Mouse (Mus musculus): ENCODE measurements around the gene Scarf1.

The Scarf1 gene

GRCm38 (mm10) chr11:75532340-75533277 lies 19.3 kb downstream of the Scarf1 start:
- H3K27me3 ChIP-seq (ENCODE audit: insufficient read depth, low read length), result peaks cover 11% of the 10 kb centered on the region; the same call in 1 of the 2 replicates
- no peaks in the 10 kb centered on the region for H3K9me3 ChIP-seq (ENCODE audit: low read length)
- H3K4me3 ChIP-seq (replicated peaks; ENCODE audit: low read length), result peak overlapping the region; percentile 86
- 0 out of 2 replicates have a peak, but pooled peaks cover 12% of the 10 kb centered on the region for H3K36me3 ChIP-seq (ENCODE audit: insufficient read depth, low read length)
- no peak for TF ChIP-seq CTCF (conservative IDR thresholded peaks at IDR 0.05; ENCODE audit: low read length)
- no peak for TF ChIP-seq NANOG (IDR thresholded peaks at IDR 0.05; ENCODE audit: borderline replicate concordance, low read length)
- no peak for TF ChIP-seq POU5F1 (IDR thresholded peaks at IDR 0.05; ENCODE audit: borderline replicate concordance, low read length)
- H3K4me1 ChIP-seq (replicated peaks; ENCODE audit: low read depth, low read length), result peaks cover 62% of the 10 kb centered on the region

GRCm38 (mm10) chr11:75533314-75534015 lies 20.1 kb downstream of the Scarf1 start:
- peaks cover 11% of the 10 kb centered on the region; the same call in 1 of the 2 replicates for H3K27me3 ChIP-seq (ENCODE audit: insufficient read depth, low read length)
- no peaks in the 10 kb centered on the region for H3K9me3 ChIP-seq (ENCODE audit: low read length)
- H3K4me3 ChIP-seq (replicated peaks; ENCODE audit: low read length), result no peak overlapping the region; the same call in 1 of the 2 replicates
- TF ChIP-seq CTCF (conservative IDR thresholded peaks at IDR 0.05; ENCODE audit: low read length), result no peak
- no peak for TF ChIP-seq NANOG (IDR thresholded peaks at IDR 0.05; ENCODE audit: borderline replicate concordance, low read length)
- TF ChIP-seq POU5F1 (IDR thresholded peaks at IDR 0.05; ENCODE audit: borderline replicate concordance, low read length), result no peak
- H3K4me1 ChIP-seq (replicated peaks; ENCODE audit: low read depth, low read length), result peaks cover 70% of the 10 kb centered on the region
- 0 out of 2 replicates have a peak, but pooled peaks cover 16% of the 10 kb centered on the region for H3K36me3 ChIP-seq (ENCODE audit: insufficient read depth, low read length)

GRCm38 (mm10) chr11:75534286-75535033 lies 21.1 kb downstream of the Scarf1 start:
- TF ChIP-seq NANOG (IDR thresholded peaks at IDR 0.05; ENCODE audit: borderline replicate concordance, low read length) (no peak), CTCF (conservative IDR thresholded peaks at IDR 0.05; ENCODE audit: low read length) (no peak), POU5F1 (IDR thresholded peaks at IDR 0.05; ENCODE audit: borderline replicate concordance, low read length) (no peak)
- H3K4me1 ChIP-seq (replicated peaks; ENCODE audit: low read depth, low read length), result peaks cover 68% of the 10 kb centered on the region
- H3K4me3 ChIP-seq (replicated peaks; ENCODE audit: low read length), result no peak overlapping the region
- H3K9me3 ChIP-seq (ENCODE audit: low read length), result no peaks in the 10 kb centered on the region
- 0 out of 2 replicates have a peak, but pooled peaks cover 16% of the 10 kb centered on the region for H3K36me3 ChIP-seq (ENCODE audit: insufficient read depth, low read length)
- H3K27me3 ChIP-seq (ENCODE audit: insufficient read depth, low read length), result peaks cover 11% of the 10 kb centered on the region; the same call in 1 of the 2 replicates

GRCm38 (mm10) chr11:75535106-75535795 lies 21.9 kb downstream of the Scarf1 start:
- Histone ChIP-seq H3K4me3 (replicated peaks; ENCODE audit: low read length) (no peak overlapping the region), H3K9me3 (ENCODE audit: low read length) (no peaks in the 10 kb centered on the region), H3K4me1 (replicated peaks; ENCODE audit: low read depth, low read length) (peaks cover 65% of the 10 kb centered on the region), H3K27me3 (ENCODE audit: insufficient read depth, low read length) (peaks cover 11% of the 10 kb centered on the region; the same call in 1 of the 2 replicates), H3K36me3 (ENCODE audit: insufficient read depth, low read length) (0 out of 2 replicates have a peak, but pooled peaks cover 16% of the 10 kb centered on the region)
- no peak for TF ChIP-seq CTCF (conservative IDR thresholded peaks at IDR 0.05; ENCODE audit: low read length)
- TF ChIP-seq NANOG (IDR thresholded peaks at IDR 0.05; ENCODE audit: borderline replicate concordance, low read length), result no peak
- TF ChIP-seq POU5F1 (IDR thresholded peaks at IDR 0.05; ENCODE audit: borderline replicate concordance, low read length), result no peak

- Histone ChIP-seq H3K27me3 (ENCODE audit: insufficient read depth, low read length) (0 out of 2 replicates have a peak, but pooled peaks cover 6% of the 10 kb centered on the region), H3K9me3 (ENCODE audit: low read length) (peaks cover 5% of the 10 kb centered on the region), H3K4me1 (replicated peaks; ENCODE audit: low read depth, low read length) (peaks cover 66% of the 10 kb centered on the region), H3K36me3 (ENCODE audit: insufficient read depth, low read length) (0 out of 2 replicates have a peak, but pooled peaks cover 16% of the 10 kb centered on the region), H3K4me3 (replicated peaks; ENCODE audit: low read length) (no peak overlapping the region)
- TF ChIP-seq NANOG (IDR thresholded peaks at IDR 0.05; ENCODE audit: borderline replicate concordance, low read length) (no peak), CTCF (conservative IDR thresholded peaks at IDR 0.05; ENCODE audit: low read length) (no peak), POU5F1 (IDR thresholded peaks at IDR 0.05; ENCODE audit: borderline replicate concordance, low read length) (no peak)
Measured at GRCm38 (mm10) chr11:75536255-75537024, 23.1 kb downstream of the Scarf1 start.

- H3K4me1 ChIP-seq (replicated peaks; ENCODE audit: low read depth, low read length), result peaks cover 66% of the 10 kb centered on the region
- TF ChIP-seq POU5F1 (IDR thresholded peaks at IDR 0.05; ENCODE audit: borderline replicate concordance, low read length) (no peak), CTCF (conservative IDR thresholded peaks at IDR 0.05; ENCODE audit: low read length) (no peak), NANOG (IDR thresholded peaks at IDR 0.05; ENCODE audit: borderline replicate concordance, low read length) (no peak)
- 0 out of 2 replicates have a peak, but pooled peaks cover 16% of the 10 kb centered on the region for H3K36me3 ChIP-seq (ENCODE audit: insufficient read depth, low read length)
- no peak overlapping the region for H3K4me3 ChIP-seq (replicated peaks; ENCODE audit: low read length)
- peaks cover 9% of the 10 kb centered on the region for H3K9me3 ChIP-seq (ENCODE audit: low read length)
- H3K27me3 ChIP-seq (ENCODE audit: insufficient read depth, low read length), result 0 out of 2 replicates have a peak, but pooled peaks cover 6% of the 10 kb centered on the region
Measured at GRCm38 (mm10) chr11:75537025-75537414, 23.7 kb downstream of the Scarf1 start.

Measured in E14TG2a.4 (cell line).